Mouse (Mus musculus) ES-Bruce4 (cell line): ENCODE data around the gene Cabin1. TPM values are rescaled to one million over a fixed set of nuclear protein-coding genes. Genes with fewer than 3 reads are reported as not detected.

Experiments
- H3K27ac ChIP-seq: 2 replicates; pipeline ENCODE4 v1.5.1; 2012; ENCODE audit warnings: low read length, inconsistent platforms; ENCODE audit not compliant: insufficient read depth
- H3K27me3 ChIP-seq: 2 replicates; pipeline ENCODE4 v1.6.1; 2012; ENCODE audit warnings: mild to moderate bottlenecking, low read length, inconsistent platforms; ENCODE audit not compliant: control insufficient read depth, poor library complexity, insufficient read depth, severe bottlenecking
- H3K36me3 ChIP-seq: 2 replicates; pipeline ENCODE4 v1.6.1; 2012; ENCODE audit warnings: inconsistent platforms, mild to moderate bottlenecking, low read length, moderate library complexity; ENCODE audit not compliant: control insufficient read depth, poor library complexity, insufficient read depth, severe bottlenecking
- H3K4me1 ChIP-seq: one replicate; pipeline ENCODE4 v1.8.1; 2011; ENCODE audit warnings: low read length; ENCODE audit not compliant: control insufficient read depth, insufficient read depth
- H3K4me3 ChIP-seq: 2 replicates; pipeline ENCODE4 v1.5.1; 2011; ENCODE audit warnings: low read depth, mild to moderate bottlenecking, low read length
- H3K9ac ChIP-seq: 2 replicates; pipeline ENCODE4 v1.6.1; 2012; ENCODE audit warnings: low read depth, mild to moderate bottlenecking, inconsistent platforms; ENCODE audit not compliant: poor library complexity, severe bottlenecking
- H3K9me3 ChIP-seq: replicated peaks from 2 replicates; pipeline ENCODE4 v1.6.1; 2012; ENCODE audit warnings: mild to moderate bottlenecking, low read length, inconsistent platforms; ENCODE audit not compliant: control insufficient read depth, poor library complexity, insufficient read depth, severe bottlenecking
- CTCF ChIP-seq: IDR thresholded peaks from one replicate; pipeline ENCODE4 v1.8.1; 2011; ENCODE audit warnings: low read depth, low read length
- EP300 ChIP-seq: IDR thresholded peaks from 2 replicates; pipeline ENCODE4 v1.6.1; 2011; ENCODE audit warnings: low read depth, low read length; ENCODE audit not compliant: insufficient read depth
- POLR2A ChIP-seq: IDR thresholded peaks from one replicate; pipeline ENCODE4 v1.8.1; 2011; ENCODE audit warnings: low read length; ENCODE audit not compliant: insufficient read depth
- polyA plus RNA-seq: library from polyadenylated mRNA; stranded (reverse); fragments of >200 nt; gene quantifications from 2 replicates; pipeline ENCODE4 v1.2.4, GENCODE M21; 2011; ENCODE audit warnings: low read depth; ENCODE audit not compliant: missing spikeins, insufficient read depth, insufficient read length

Gene Cabin1
- polyA plus RNA-seq, 1 experiment = 41.5 TPM

- no peak overlapping the region for H3K9ac ChIP-seq
- no peak overlapping the region for H3K27ac ChIP-seq
- no peaks in the 10 kb centered on the region for H3K4me1 ChIP-seq
- TF ChIP-seq CTCF (peak; percentile 37), EP300 (no peak)
- H3K27me3 ChIP-seq = no peaks in the 10 kb centered on the region
- H3K4me3 ChIP-seq = no peak overlapping the region
- H3K9me3 ChIP-seq = no peaks in the 10 kb centered on the region
- H3K36me3 ChIP-seq = peaks cover 10% of the 10 kb centered on the region; the same call in 1 of the 2 replicates
Measured at GRCm38 (mm10) chr10:75703504-75703903, 60.6 kb downstream of the Cabin1 start.

DNA sequence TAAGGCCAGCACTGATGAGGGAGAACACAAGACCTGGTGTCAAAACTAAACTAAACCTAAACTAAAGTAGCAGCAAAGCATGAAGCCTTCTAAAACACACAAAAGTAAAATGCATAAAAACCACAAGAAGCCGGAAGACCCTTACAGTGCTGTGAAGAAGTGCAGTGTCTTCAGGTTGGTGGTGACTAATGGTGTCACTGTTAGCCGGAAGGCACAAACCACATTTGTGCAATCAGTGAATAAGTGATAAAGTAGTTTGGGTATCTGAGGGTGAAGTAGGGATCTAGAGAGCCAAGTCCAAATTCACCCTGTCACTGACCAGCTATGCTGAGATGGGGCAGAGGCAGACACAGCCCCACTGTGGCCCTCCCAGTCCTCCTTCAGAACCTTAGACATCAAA lies 61.6 kb downstream of the Cabin1 start:
- Histone ChIP-seq H3K27me3 (no peaks in the 10 kb centered on the region), H3K9ac (no peak overlapping the region), H3K27ac (no peak overlapping the region), H3K36me3 (peaks cover 8% of the 10 kb centered on the region; the same call in 1 of the 2 replicates), H3K4me3 (no peak overlapping the region), H3K4me1 (no peaks in the 10 kb centered on the region), H3K9me3 (no peaks in the 10 kb centered on the region)
- TF ChIP-seq POLR2A (no peak), CTCF (no peak), EP300 (no peak)

- Histone ChIP-seq H3K27ac (no peak overlapping the region), H3K9ac (no peak overlapping the region), H3K4me3 (no peak overlapping the region), H3K9me3 (no peaks in the 10 kb centered on the region), H3K36me3 (peaks cover 8% of the 10 kb centered on the region; the same call in 1 of the 2 replicates), H3K4me1 (no peaks in the 10 kb centered on the region), H3K27me3 (no peaks in the 10 kb centered on the region)
- no peak for TF ChIP-seq POLR2A
- TF ChIP-seq CTCF = no peak
- TF ChIP-seq EP300 = no peak
Measured at GRCm38 (mm10) chr10:75701280-75701679, 62.9 kb downstream of the Cabin1 start.

DNA sequence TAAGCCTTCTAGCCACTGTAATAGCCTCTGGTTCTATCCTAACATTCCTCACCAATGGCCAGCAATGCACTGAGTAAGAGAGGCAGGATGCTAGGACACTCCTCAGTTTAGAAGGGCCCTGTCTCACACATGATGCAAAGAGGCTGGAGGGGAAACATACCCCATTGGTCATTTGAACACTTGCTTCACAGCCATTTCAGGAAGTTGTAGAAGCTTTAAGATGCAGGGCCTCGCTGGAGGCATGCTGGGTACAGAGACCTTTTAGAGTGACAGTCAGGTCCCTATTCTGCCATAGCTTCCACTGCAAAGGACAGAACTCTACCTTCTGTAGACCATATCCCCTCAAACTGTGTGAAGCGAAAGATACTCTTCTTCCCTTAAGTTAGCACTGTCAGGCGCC lies 66.4 kb downstream of the Cabin1 start:
- H3K4me1 ChIP-seq = no peaks in the 10 kb centered on the region
- H3K27ac ChIP-seq = no peak overlapping the region
- no peaks in the 10 kb centered on the region for H3K27me3 ChIP-seq
- H3K4me3 ChIP-seq = no peak overlapping the region
- peaks cover 16% of the 10 kb centered on the region; the same call in 1 of the 2 replicates for H3K36me3 ChIP-seq
- no peaks in the 10 kb centered on the region for H3K9me3 ChIP-seq
- no peak overlapping the region for H3K9ac ChIP-seq
- TF ChIP-seq POLR2A (no peak), CTCF (no peak)

GRCm38 (mm10) chr10:75696597-75697355 lies 67.4 kb downstream of the Cabin1 start:
- no peak overlapping the region for H3K9ac ChIP-seq
- no peaks in the 10 kb centered on the region for H3K27me3 ChIP-seq
- TF ChIP-seq POLR2A (no peak), CTCF (no peak), EP300 (no peak)
- no peaks in the 10 kb centered on the region for H3K4me1 ChIP-seq
- no peak overlapping the region for H3K27ac ChIP-seq
- H3K9me3 ChIP-seq = no peaks in the 10 kb centered on the region
- H3K36me3 ChIP-seq = peaks cover 16% of the 10 kb centered on the region; the same call in 1 of the 2 replicates
- H3K4me3 ChIP-seq = no peak overlapping the region

GRCm38 (mm10) chr10:75695521-75695920 lies 68.6 kb downstream of the Cabin1 start:
- H3K27me3 ChIP-seq = no peaks in the 10 kb centered on the region
- peaks cover 16% of the 10 kb centered on the region; the same call in 1 of the 2 replicates for H3K36me3 ChIP-seq
- H3K9ac ChIP-seq = no peak overlapping the region
- H3K4me1 ChIP-seq = no peaks in the 10 kb centered on the region
- H3K9me3 ChIP-seq = no peaks in the 10 kb centered on the region
- H3K4me3 ChIP-seq = no peak overlapping the region
- no peak overlapping the region for H3K27ac ChIP-seq
- no peak for TF ChIP-seq POLR2A
- TF ChIP-seq EP300 = no peak
- no peak for TF ChIP-seq CTCF
